Mouse (Mus musculus): Measurements from ENCODE around the gene Kif21b. TPM values are rescaled to one million over a fixed set of nuclear protein-coding genes. Genes with fewer than 3 reads are reported as not detected.

The Kif21b gene
- polyA plus RNA-seq, 1 experiment from 2014 or later, result 5.6 TPM

DNA sequence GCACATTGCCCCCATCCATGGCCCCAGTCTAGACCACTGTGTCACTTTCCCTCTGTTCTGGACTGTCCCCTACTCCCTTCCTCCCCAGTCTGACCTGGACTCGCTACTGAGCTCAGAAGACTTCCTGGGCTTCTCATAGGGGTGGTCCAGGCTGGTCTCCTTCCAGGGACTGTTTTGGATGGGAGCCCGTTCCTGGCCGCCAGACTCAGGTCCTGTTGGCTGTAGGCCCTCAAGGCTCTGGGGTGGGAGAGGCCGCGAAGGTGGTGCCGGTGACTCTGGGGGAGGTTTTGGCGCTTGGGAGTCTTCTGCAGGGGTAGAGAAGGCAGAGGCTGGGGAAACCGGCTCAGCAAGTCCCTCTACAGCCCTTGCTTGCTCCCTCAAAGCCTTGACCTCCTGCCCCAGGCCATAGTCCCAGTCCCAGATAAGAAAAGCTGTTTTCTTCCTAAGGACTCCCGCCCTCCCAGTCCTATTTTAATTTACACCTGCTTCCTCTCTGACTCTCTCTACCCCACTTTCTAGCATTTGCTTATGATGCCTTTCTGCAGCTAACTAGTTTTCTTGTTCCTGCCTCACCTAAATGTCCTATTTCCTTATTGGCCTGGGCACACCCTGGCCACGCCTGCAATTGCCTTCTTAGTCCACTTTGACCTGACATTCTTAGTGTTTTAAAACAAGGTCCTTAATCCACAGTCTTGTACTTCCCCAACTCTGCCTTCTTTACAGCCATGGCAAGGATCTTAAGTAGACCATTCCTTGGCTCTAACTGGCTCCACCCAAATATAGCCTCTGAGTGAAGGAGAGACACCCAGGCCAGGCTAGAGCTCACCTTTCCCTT lies 89.1 kb downstream of the Kif21b start:
- no peaks in the 10 kb centered on the region for H3K27me3 ChIP-seq
- H3K4me1 ChIP-seq, result no peaks in the 10 kb centered on the region
- no peaks in the 10 kb centered on the region for H3K9me3 ChIP-seq
- H3K4me3 ChIP-seq, result no peak overlapping the region
- 75% methylated on average over 10 of the region's 10 CpGs for WGBS
- no peak overlapping the region for H3K4me2 ChIP-seq (replicated peaks)
- ATAC-seq (ENCODE audit: low FRiP score, low read depth), result no peak
- H3K27ac ChIP-seq, result no peak overlapping the region
- no peak overlapping the region for H3K9ac ChIP-seq
- peaks cover 96% of the 10 kb centered on the region for H3K36me3 ChIP-seq

DNA sequence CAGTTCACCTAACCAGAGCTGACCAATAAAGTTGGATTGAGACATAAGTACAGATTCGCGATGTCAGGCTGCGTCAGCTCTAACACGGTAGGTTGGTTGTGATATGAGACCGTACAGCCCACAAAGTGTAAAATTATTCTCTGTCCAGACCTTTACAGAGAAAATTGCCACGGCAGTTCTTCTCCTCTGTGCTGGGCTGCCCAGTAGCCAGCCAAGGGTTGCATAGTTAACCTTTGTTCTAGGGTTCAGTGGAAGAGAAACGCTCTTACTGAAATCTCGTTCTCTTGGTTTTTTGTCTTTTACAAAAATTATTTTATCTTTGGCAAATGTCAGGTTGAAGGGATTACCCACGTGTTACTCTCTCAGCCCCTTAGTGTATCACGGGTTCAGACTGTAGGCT lies 91.2 kb downstream of the Kif21b start:
- H3K27ac ChIP-seq, result no peak overlapping the region
- no peak for ATAC-seq (ENCODE audit: low FRiP score, low read depth)
- 89% methylated on average over 10 of the region's 10 CpGs for WGBS
- no peaks in the 10 kb centered on the region for H3K9me3 ChIP-seq
- H3K4me1 ChIP-seq, result no peaks in the 10 kb centered on the region
- no peak overlapping the region for H3K4me3 ChIP-seq
- no peak overlapping the region for H3K4me2 ChIP-seq (replicated peaks)
- H3K9ac ChIP-seq, result no peak overlapping the region
- no peaks in the 10 kb centered on the region for H3K27me3 ChIP-seq
- peaks cover 97% of the 10 kb centered on the region for H3K36me3 ChIP-seq

DNA sequence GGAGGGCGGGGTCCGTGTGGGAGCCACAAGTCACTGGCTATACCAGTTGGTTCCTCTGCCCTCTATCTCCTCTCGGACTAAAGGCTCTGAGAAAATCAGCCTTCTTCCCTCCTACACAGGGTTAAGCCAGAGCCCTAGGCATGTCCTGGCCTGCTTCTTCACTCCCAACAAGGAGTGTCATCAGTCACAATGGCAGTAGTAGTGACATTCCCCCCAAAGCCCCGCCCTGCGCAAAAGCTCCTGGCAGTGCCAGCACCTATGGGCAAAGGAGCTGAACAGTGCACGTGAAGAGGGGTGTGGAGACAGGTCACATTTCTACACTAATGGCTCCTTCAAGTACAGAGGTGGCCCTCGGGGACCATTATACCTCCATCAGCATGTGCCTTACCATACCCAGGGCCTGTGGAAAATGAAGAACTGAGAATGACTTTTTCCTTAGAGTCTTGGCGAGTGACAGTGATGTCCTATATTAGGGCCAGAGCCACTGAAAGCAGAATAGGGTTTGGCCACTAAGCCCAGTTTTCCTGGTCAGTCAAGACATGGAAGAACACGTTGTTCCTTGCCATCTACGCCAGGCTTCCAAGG lies 92.7 kb downstream of the Kif21b start:
- ATAC-seq (ENCODE audit: low FRiP score, low read depth), result no peak
- Histone ChIP-seq H3K4me2 (replicated peaks) (no peak overlapping the region), H3K27ac (no peak overlapping the region), H3K36me3 (peaks cover 91% of the 10 kb centered on the region), H3K9ac (no peak overlapping the region), H3K4me1 (peaks cover 13% of the 10 kb centered on the region), H3K27me3 (no peaks in the 10 kb centered on the region), H3K9me3 (no peaks in the 10 kb centered on the region), H3K4me3 (no peak overlapping the region)
- WGBS, result 80% methylated on average over 10 of the region's 10 CpGs

DNA sequence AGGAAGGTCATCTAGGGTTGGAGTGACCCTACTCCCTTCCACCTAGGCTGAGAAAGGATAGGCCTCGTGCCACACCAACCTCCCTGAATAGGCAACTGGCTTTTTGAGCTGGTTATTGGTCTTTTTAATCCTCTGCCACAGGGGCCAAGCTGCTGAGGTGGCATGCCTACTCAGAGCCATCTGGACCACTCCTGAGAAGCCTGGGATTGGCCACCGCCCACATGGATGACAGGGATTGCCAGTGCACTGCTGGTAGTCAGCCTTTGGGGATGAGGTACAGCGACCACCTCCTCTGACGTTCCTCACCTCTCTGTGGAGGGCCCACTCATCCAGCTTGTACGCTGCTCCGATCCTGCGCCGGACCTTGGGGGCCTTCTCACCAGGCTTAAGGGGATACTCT lies 94.7 kb downstream of the Kif21b start:
- H3K9me3 ChIP-seq, result no peaks in the 10 kb centered on the region
- no peak overlapping the region for H3K4me3 ChIP-seq
- H3K36me3 ChIP-seq, result peaks cover 71% of the 10 kb centered on the region
- H3K4me2 ChIP-seq (replicated peaks), result no peak overlapping the region
- no peak overlapping the region for H3K27ac ChIP-seq
- no peaks in the 10 kb centered on the region for H3K27me3 ChIP-seq
- H3K4me1 ChIP-seq, result peaks cover 33% of the 10 kb centered on the region
- no peak for ATAC-seq (ENCODE audit: low FRiP score, low read depth)
- 93% methylated on average over 8 of the region's 8 CpGs for WGBS
- no peak overlapping the region for H3K9ac ChIP-seq

DNA sequence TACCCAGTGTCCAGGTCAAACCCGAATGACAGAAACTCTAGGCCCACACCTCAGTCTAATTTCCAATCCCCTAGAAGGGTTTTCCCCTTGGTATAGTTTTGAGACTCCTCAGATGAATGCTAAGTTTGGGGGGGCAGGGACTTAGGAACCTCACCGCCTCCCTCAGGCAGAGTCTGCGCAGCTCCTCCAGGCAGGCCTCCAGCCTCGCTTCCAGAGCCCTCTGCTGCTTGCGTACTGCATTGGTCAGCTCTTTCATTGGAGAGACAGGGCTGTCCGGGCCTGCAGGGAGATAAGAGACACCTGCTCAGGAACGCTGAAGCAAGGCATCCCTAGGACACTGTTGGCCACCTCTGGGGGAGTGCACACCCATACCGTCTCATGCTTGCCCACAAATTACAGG lies 95.4 kb downstream of the Kif21b start:
- Histone ChIP-seq H3K36me3 (peaks cover 63% of the 10 kb centered on the region), H3K4me3 (no peak overlapping the region), H3K9ac (no peak overlapping the region), H3K27me3 (no peaks in the 10 kb centered on the region), H3K4me2 (replicated peaks) (no peak overlapping the region), H3K9me3 (no peaks in the 10 kb centered on the region), H3K4me1 (peaks cover 40% of the 10 kb centered on the region), H3K27ac (no peak overlapping the region)
- ATAC-seq (ENCODE audit: low FRiP score, low read depth), result no peak
- 93% methylated on average over 8 of the region's 8 CpGs for WGBS

Other genes with a start within 250 kb of the Kif21b start
- gene Pkp1, start 212.2 kb upstream of the Kif21b start, polyA plus RNA-seq (2015; fragmentation: Nextera tagmentation; extraction: Ambion mirVana), result 6.1 and 7.5 TPM in 2 replicates
- 0.09 TPM in 1 of 2 replicates, not detected in the other for gene Igfn1, start 125.0 kb upstream of the Kif21b start, polyA plus RNA-seq (2015; fragmentation: Nextera tagmentation; extraction: Ambion mirVana)
- gene Tmem9, start 123.2 kb upstream of the Kif21b start, polyA plus RNA-seq (2015; fragmentation: Nextera tagmentation; extraction: Ambion mirVana), result 214 and 215 TPM in 2 replicates
- gene Ascl5, start 80.6 kb upstream of the Kif21b start, polyA plus RNA-seq (2015; fragmentation: Nextera tagmentation; extraction: Ambion mirVana), result not detected in 2 replicates
- gene Cacna1s, start 78.6 kb upstream of the Kif21b start, polyA plus RNA-seq (2015; fragmentation: Nextera tagmentation; extraction: Ambion mirVana), result 4.2 and 5.0 TPM in 2 replicates
- gene Mroh3, start 81.4 kb downstream of the Kif21b start, polyA plus RNA-seq (2015; fragmentation: Nextera tagmentation; extraction: Ambion mirVana), result 0.17 TPM in 1 of 2 replicates, not detected in the other
- 18.8 and 21.1 TPM in 2 replicates for gene Inava, start 102.9 kb downstream of the Kif21b start, polyA plus RNA-seq (2015; fragmentation: Nextera tagmentation; extraction: Ambion mirVana)
- gene Gpr25, start 129.5 kb downstream of the Kif21b start, polyA plus RNA-seq (2015; fragmentation: Nextera tagmentation; extraction: Ambion mirVana), result not detected in 2 replicates
- 9.9 and 10.1 TPM in 2 replicates for gene Camsap2, start 214.7 kb downstream of the Kif21b start, polyA plus RNA-seq (2015; fragmentation: Nextera tagmentation; extraction: Ambion mirVana)

All from limb, embryonic 13.5 days (tissue).